Mouse (Mus musculus): ENCODE results near the gene Pcsk2. TPM values are rescaled to one million over a fixed set of nuclear protein-coding genes. Genes with fewer than 3 reads are reported as not detected.

The Pcsk2 gene
- polyA plus RNA-seq, 1 experiment from 2014 or later = 0.92 TPM

- H3K36me3 ChIP-seq (ENCODE audit: insufficient read depth, low read length) = no peaks in the 10 kb centered on the region
- WGBS = 30% methylated on average over 14 of the region's 14 CpGs
- no peak for ATAC-seq (replicated peaks; ENCODE audit: low FRiP score, low read depth)
- H3K27ac ChIP-seq = no peak overlapping the region
- 0 out of 2 replicates have a peak overlapping the region, but pooled peaks have one; percentile 8 for H3K4me2 ChIP-seq (ENCODE audit: low read length)
- TF ChIP-seq CTCF (IDR thresholded peaks at IDR 0.05; ENCODE audit: low read depth) = no peak
- peak; percentile 58 for DNase-seq (ENCODE audit: low spot score)
- H3K4me1 ChIP-seq (replicated peaks; ENCODE audit: insufficient read depth, low read length) = no peaks in the 10 kb centered on the region
- H3K27me3 ChIP-seq (ENCODE audit: insufficient read depth, low read length) = no peaks in the 10 kb centered on the region
- no peak overlapping the region for H3K9ac ChIP-seq (ENCODE audit: low read depth, low read length)
- no peaks in the 10 kb centered on the region for H3K9me3 ChIP-seq (replicated peaks; ENCODE audit: low read length)
- no peak overlapping the region for H3K4me3 ChIP-seq (replicated peaks; ENCODE audit: low read depth, low read length)
Measured at GRCm38 (mm10) chr2:143696026-143696557, 150.1 kb downstream of the Pcsk2 start.

GRCm38 (mm10) chr2:143696704-143697103 is 150.7 kb downstream of the Pcsk2 start:
- Histone ChIP-seq H3K36me3 (ENCODE audit: insufficient read depth, low read length) (no peaks in the 10 kb centered on the region), H3K4me2 (ENCODE audit: low read length) (no peak overlapping the region)
- 87% methylated on average over 7 of the region's 7 CpGs for WGBS

GRCm38 (mm10) chr2:143701141-143701540 is 155.2 kb downstream of the Pcsk2 start:
- ATAC-seq (replicated peaks; ENCODE audit: low FRiP score, low read depth) (no peak), DNase-seq (ENCODE audit: low spot score) (no peak)
- no peaks in the 10 kb centered on the region for H3K4me1 ChIP-seq (replicated peaks; ENCODE audit: insufficient read depth, low read length)
- no peaks in the 10 kb centered on the region for H3K27me3 ChIP-seq (ENCODE audit: insufficient read depth, low read length)
- H3K4me3 ChIP-seq (replicated peaks; ENCODE audit: low read depth, low read length) = no peak overlapping the region
- no peaks in the 10 kb centered on the region for H3K36me3 ChIP-seq (ENCODE audit: insufficient read depth, low read length)
- WGBS = 80% methylated on average over 5 of the region's 5 CpGs
- no peak overlapping the region for H3K27ac ChIP-seq
- H3K9me3 ChIP-seq (replicated peaks; ENCODE audit: low read length) = no peaks in the 10 kb centered on the region
- no peak overlapping the region for H3K4me2 ChIP-seq (ENCODE audit: low read length)
- no peak for TF ChIP-seq CTCF (IDR thresholded peaks at IDR 0.05; ENCODE audit: low read depth)
- no peak overlapping the region for H3K9ac ChIP-seq (ENCODE audit: low read depth, low read length)

More at GRCm38 (mm10) chr2:143696704-143697103, 150.7 kb downstream of the Pcsk2 start:
- Histone ChIP-seq H3K27ac (no peak overlapping the region), H3K9me3 (replicated peaks; ENCODE audit: low read length) (no peaks in the 10 kb centered on the region), H3K9ac (ENCODE audit: low read depth, low read length) (no peak overlapping the region), H3K4me3 (replicated peaks; ENCODE audit: low read depth, low read length) (no peak overlapping the region), H3K27me3 (ENCODE audit: insufficient read depth, low read length) (no peaks in the 10 kb centered on the region), H3K4me1 (replicated peaks; ENCODE audit: insufficient read depth, low read length) (no peaks in the 10 kb centered on the region)
- no peak for DNase-seq (ENCODE audit: low spot score)
- no peak for TF ChIP-seq CTCF (IDR thresholded peaks at IDR 0.05; ENCODE audit: low read depth)
- no peak for ATAC-seq (replicated peaks; ENCODE audit: low FRiP score, low read depth)

GRCm38 (mm10) chr2:143702931-143703344 is 157.0 kb downstream of the Pcsk2 start:
- no peak for ATAC-seq (replicated peaks; ENCODE audit: low FRiP score, low read depth)
- no peak for DNase-seq (ENCODE audit: low spot score)
- WGBS = 85% methylated on average over 3 of the region's 3 CpGs
- H3K4me3 ChIP-seq (replicated peaks; ENCODE audit: low read depth, low read length) = no peak overlapping the region
- H3K4me1 ChIP-seq (replicated peaks; ENCODE audit: insufficient read depth, low read length) = no peaks in the 10 kb centered on the region
- no peak overlapping the region for H3K4me2 ChIP-seq (ENCODE audit: low read length)
- no peak overlapping the region for H3K9ac ChIP-seq (ENCODE audit: low read depth, low read length)
- H3K27ac ChIP-seq = no peak overlapping the region
- no peaks in the 10 kb centered on the region for H3K27me3 ChIP-seq (ENCODE audit: insufficient read depth, low read length)
- no peak for TF ChIP-seq CTCF (IDR thresholded peaks at IDR 0.05; ENCODE audit: low read depth)
- H3K36me3 ChIP-seq (ENCODE audit: insufficient read depth, low read length) = no peaks in the 10 kb centered on the region
- no peaks in the 10 kb centered on the region for H3K9me3 ChIP-seq (replicated peaks; ENCODE audit: low read length)

- WGBS = 81% methylated on average over 3 of the region's 3 CpGs
Measured at GRCm38 (mm10) chr2:143708205-143708604, 162.2 kb downstream of the Pcsk2 start.

GRCm38 (mm10) chr2:143709249-143709648 is 163.3 kb downstream of the Pcsk2 start:
- no peaks in the 10 kb centered on the region for H3K36me3 ChIP-seq (ENCODE audit: insufficient read depth, low read length)
- DNase-seq (ENCODE audit: low spot score) = no peak
- WGBS = 25% methylated on average over 4 of the region's 4 CpGs

More at GRCm38 (mm10) chr2:143708205-143708604, 162.2 kb downstream of the Pcsk2 start:
- no peaks in the 10 kb centered on the region for H3K27me3 ChIP-seq (ENCODE audit: insufficient read depth, low read length)
- no peak for TF ChIP-seq CTCF (IDR thresholded peaks at IDR 0.05; ENCODE audit: low read depth)
- no peaks in the 10 kb centered on the region for H3K4me1 ChIP-seq (replicated peaks; ENCODE audit: insufficient read depth, low read length)
- no peak overlapping the region for H3K4me3 ChIP-seq (replicated peaks; ENCODE audit: low read depth, low read length)
- H3K9me3 ChIP-seq (replicated peaks; ENCODE audit: low read length) = no peaks in the 10 kb centered on the region
- H3K36me3 ChIP-seq (ENCODE audit: insufficient read depth, low read length) = no peaks in the 10 kb centered on the region
- H3K4me2 ChIP-seq (ENCODE audit: low read length) = no peak overlapping the region
- H3K27ac ChIP-seq = no peak overlapping the region
- no peak for DNase-seq (ENCODE audit: low spot score)
- no peak overlapping the region for H3K9ac ChIP-seq (ENCODE audit: low read depth, low read length)
- no peak for ATAC-seq (replicated peaks; ENCODE audit: low FRiP score, low read depth)

GRCm38 (mm10) chr2:143709979-143710378 is 164.0 kb downstream of the Pcsk2 start:
- Histone ChIP-seq H3K4me2 (ENCODE audit: low read length) (no peak overlapping the region), H3K4me3 (replicated peaks; ENCODE audit: low read depth, low read length) (no peak overlapping the region), H3K9ac (ENCODE audit: low read depth, low read length) (no peak overlapping the region), H3K9me3 (replicated peaks; ENCODE audit: low read length) (no peaks in the 10 kb centered on the region), H3K36me3 (ENCODE audit: insufficient read depth, low read length) (no peaks in the 10 kb centered on the region), H3K4me1 (replicated peaks; ENCODE audit: insufficient read depth, low read length) (no peaks in the 10 kb centered on the region), H3K27me3 (ENCODE audit: insufficient read depth, low read length) (no peaks in the 10 kb centered on the region), H3K27ac (no peak overlapping the region)
- no peak for DNase-seq (ENCODE audit: low spot score)
- ATAC-seq (replicated peaks; ENCODE audit: low FRiP score, low read depth) = no peak
- TF ChIP-seq CTCF (IDR thresholded peaks at IDR 0.05; ENCODE audit: low read depth) = no peak
- WGBS = 34% methylated on average over 2 of the region's 2 CpGs

More at GRCm38 (mm10) chr2:143709249-143709648, 163.3 kb downstream of the Pcsk2 start:
- Histone ChIP-seq H3K27me3 (ENCODE audit: insufficient read depth, low read length) (no peaks in the 10 kb centered on the region), H3K9me3 (replicated peaks; ENCODE audit: low read length) (no peaks in the 10 kb centered on the region), H3K4me3 (replicated peaks; ENCODE audit: low read depth, low read length) (no peak overlapping the region), H3K27ac (no peak overlapping the region), H3K9ac (ENCODE audit: low read depth, low read length) (no peak overlapping the region), H3K4me2 (ENCODE audit: low read length) (no peak overlapping the region), H3K4me1 (replicated peaks; ENCODE audit: insufficient read depth, low read length) (no peaks in the 10 kb centered on the region)
- ATAC-seq (replicated peaks; ENCODE audit: low FRiP score, low read depth) = no peak
- TF ChIP-seq CTCF (IDR thresholded peaks at IDR 0.05; ENCODE audit: low read depth) = peak; percentile 31
